Mouse (Mus musculus) stomach, postnatal 0 days (tissue): ENCODE data around the gene Chst11.

Experiments
- CTCF ChIP-seq: IDR thresholded peaks from 2 replicates; pipeline ENCODE4 v1.5.1; 2016; ENCODE audit warnings: antibody characterized with exemption, low read depth, mild to moderate bottlenecking, moderate library complexity
- EP300 ChIP-seq: optimal IDR thresholded peaks from 2 replicates; pipeline ENCODE3; 2016; ENCODE audit warnings: antibody characterized with exemption

- TF ChIP-seq CTCF (no peak), EP300 (no peak)
Observed at GRCm38 (mm10) chr10:82953415-82953814, 31.9 kb upstream of the Chst11 start.
